Mouse (Mus musculus): ENCODE results near the gene Nutf2. TPM values are rescaled to one million over a fixed set of nuclear protein-coding genes. Genes with fewer than 3 reads are reported as not detected.

The Nutf2 gene
- polyA plus RNA-seq, 1 experiment from 2014 or later = 205 TPM

DNA sequence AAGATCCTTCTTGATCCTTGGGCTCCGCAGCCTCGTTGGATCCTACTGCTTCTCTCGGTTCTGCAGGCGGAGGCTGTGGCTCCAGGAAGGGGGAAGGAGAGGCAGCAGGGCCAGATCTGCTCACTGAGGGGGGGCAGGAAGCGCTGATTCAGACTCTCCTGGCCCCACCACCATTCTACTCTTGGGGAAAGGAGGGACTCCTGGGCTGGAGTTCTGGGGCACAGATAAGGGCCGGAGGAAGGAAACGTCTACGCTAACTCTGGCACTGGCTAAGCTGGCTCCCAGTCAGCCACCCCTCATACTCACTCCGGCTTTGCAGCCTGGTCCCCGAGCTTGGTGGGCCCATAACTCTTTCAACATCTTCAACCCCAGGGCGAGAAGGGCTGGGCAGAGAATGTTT, 13.7 kb upstream of the Nutf2 start:
- WGBS = 77% methylated on average over 11 of the region's 11 CpGs
- peak overlapping the region; percentile 39 to 56; a peak in 3 of 4 replicates for H3K27ac ChIP-seq (replicated peaks in 1 of 2; ENCODE audit: control insufficient read depth in 1 of 2, insufficient read depth in 1 of 2, low read depth in 2 of 2, low read length in 2 of 2)
- H3K9me3 ChIP-seq (ENCODE audit: control insufficient read depth, low read length) = no peaks in the 10 kb centered on the region
- peak; percentile 60 for ATAC-seq (ENCODE audit: insufficient number of reproducible peaks, insufficient read depth, low FRiP score, low read depth)
- H3K4me3 ChIP-seq (ENCODE audit: control insufficient read depth in 1 of 2, insufficient read depth in 1 of 2, low read depth in 1 of 2, low read length in 2 of 2) = no peak overlapping the region
- peaks cover 6 to 10% of the 10 kb centered on the region in 2 experiments; a peak in 3 of 4 replicates for H3K4me1 ChIP-seq (ENCODE audit: control insufficient read depth in 2 of 2, insufficient read depth in 2 of 2, low read length in 2 of 2)
- no peaks in the 10 kb centered on the region for H3K27me3 ChIP-seq (ENCODE audit: control insufficient read depth, insufficient read depth, low read length)
- no peak overlapping the region for H3K9ac ChIP-seq (ENCODE audit: low read length)
- H3K4me2 ChIP-seq (ENCODE audit: low read length) = 0 out of 2 replicates have a peak overlapping the region, but pooled peaks have one; percentile 24
- peaks cover 67% of the 10 kb centered on the region for H3K36me3 ChIP-seq (ENCODE audit: control insufficient read depth, insufficient read depth, low read length)

DNA sequence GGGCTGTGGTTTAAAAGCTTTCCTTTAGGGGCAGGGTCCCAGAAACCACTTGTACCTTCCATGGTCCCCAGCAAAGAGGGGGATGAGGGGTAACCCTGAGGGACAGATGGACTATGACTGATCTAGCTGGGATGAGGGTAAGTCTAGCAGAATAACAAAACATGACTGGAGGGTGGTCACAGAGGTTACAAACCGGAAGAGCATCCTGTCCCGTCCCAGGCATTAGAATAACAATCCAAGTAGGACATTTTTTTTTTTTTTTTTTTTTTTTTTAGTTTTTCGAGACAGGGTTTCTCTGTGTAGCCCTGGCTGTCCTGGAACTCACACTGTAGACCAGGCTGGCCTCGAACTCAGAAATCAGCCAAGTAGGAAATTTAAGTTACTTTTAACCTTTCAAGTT, 10.4 kb upstream of the Nutf2 start:
- 78% methylated on average over 4 of the region's 4 CpGs for WGBS
- Histone ChIP-seq H3K27ac (replicated peaks in 1 of 2; ENCODE audit: control insufficient read depth in 1 of 2, insufficient read depth in 1 of 2, low read depth in 2 of 2, low read length in 2 of 2) (no peak overlapping the region), H3K27me3 (ENCODE audit: control insufficient read depth, insufficient read depth, low read length) (no peaks in the 10 kb centered on the region), H3K4me2 (ENCODE audit: low read length) (peak overlapping the region; percentile 51; the same call in 1 of the 2 replicates), H3K4me1 (ENCODE audit: control insufficient read depth in 2 of 2, insufficient read depth in 2 of 2, low read length in 2 of 2) (peaks cover 7 to 12% of the 10 kb centered on the region in 2 experiments; a peak in 3 of 4 replicates), H3K36me3 (ENCODE audit: control insufficient read depth, insufficient read depth, low read length) (peaks cover 48% of the 10 kb centered on the region), H3K9ac (ENCODE audit: low read length) (peak overlapping the region; percentile 50; the same call in 1 of the 2 replicates), H3K4me3 (ENCODE audit: control insufficient read depth in 1 of 2, insufficient read depth in 1 of 2, low read depth in 1 of 2, low read length in 2 of 2) (0 out of 4 replicates have a peak overlapping the region, but pooled peaks of 1 of the 2 experiments have one; percentile 11), H3K9me3 (ENCODE audit: control insufficient read depth, low read length) (no peaks in the 10 kb centered on the region)
- ATAC-seq (ENCODE audit: insufficient number of reproducible peaks, insufficient read depth, low FRiP score, low read depth) = no peak

DNA sequence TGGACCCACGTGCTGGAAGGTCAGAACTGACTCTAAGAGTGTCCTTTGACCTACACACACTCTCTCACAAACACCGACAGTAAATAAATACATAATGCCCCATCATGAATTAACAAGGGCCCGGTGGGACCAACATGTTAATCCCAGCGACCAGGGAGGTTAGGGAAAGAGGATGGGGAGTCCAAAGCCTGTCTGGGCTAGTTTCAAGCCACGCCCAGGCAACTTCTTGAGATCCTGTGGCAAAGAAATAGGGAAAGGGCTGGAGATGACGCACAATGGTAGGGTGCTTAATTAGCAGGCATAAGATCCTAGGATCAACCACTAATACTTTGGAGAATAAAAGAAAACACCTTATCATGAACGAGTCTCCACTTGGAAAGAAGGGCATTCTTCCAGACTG, 9.8 kb upstream of the Nutf2 start:
- Histone ChIP-seq H3K27ac (replicated peaks in 1 of 2; ENCODE audit: control insufficient read depth in 1 of 2, insufficient read depth in 1 of 2, low read depth in 2 of 2, low read length in 2 of 2) (no peak overlapping the region), H3K27me3 (ENCODE audit: control insufficient read depth, insufficient read depth, low read length) (no peaks in the 10 kb centered on the region), H3K4me2 (ENCODE audit: low read length) (peak overlapping the region; percentile 51), H3K4me3 (ENCODE audit: control insufficient read depth in 1 of 2, insufficient read depth in 1 of 2, low read depth in 1 of 2, low read length in 2 of 2) (peak overlapping the region in 1 of 2 experiments; percentile 11; a peak in 1 of 4 replicates), H3K9me3 (ENCODE audit: control insufficient read depth, low read length) (no peaks in the 10 kb centered on the region), H3K4me1 (ENCODE audit: control insufficient read depth in 2 of 2, insufficient read depth in 2 of 2, low read length in 2 of 2) (peaks cover 7 to 12% of the 10 kb centered on the region in 2 experiments; a peak in 3 of 4 replicates), H3K9ac (ENCODE audit: low read length) (peak overlapping the region; percentile 50; the same call in 1 of the 2 replicates), H3K36me3 (ENCODE audit: control insufficient read depth, insufficient read depth, low read length) (peaks cover 42% of the 10 kb centered on the region)
- ATAC-seq (ENCODE audit: insufficient number of reproducible peaks, insufficient read depth, low FRiP score, low read depth) = no peak
- WGBS = 77% methylated on average over 7 of the region's 7 CpGs

DNA sequence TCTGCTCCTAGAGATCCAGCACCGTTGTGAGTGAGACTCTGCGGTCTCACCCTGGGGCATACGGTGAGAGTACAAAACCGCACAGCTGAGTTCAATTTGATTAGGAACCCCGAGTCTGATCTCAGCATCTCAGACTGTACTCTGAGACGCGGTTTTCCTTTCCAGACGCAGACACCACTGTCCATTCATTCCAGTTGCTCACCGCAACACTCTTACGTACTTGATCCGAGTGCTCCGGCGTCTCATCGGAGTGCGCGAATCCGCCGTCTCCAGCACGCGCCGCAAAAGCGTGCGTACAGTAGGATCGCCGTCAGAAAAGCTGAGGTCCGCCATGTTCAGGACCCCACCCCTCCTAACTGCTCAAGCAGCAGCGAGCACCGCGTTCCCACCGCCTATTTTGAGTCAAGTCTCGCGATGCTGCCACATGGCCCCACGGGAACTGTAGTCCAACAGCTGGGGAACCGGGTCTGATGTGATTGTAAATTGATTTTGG, 8.7 kb upstream of the Nutf2 start:
- Histone ChIP-seq H3K4me1 (ENCODE audit: control insufficient read depth in 2 of 2, insufficient read depth in 2 of 2, low read length in 2 of 2) (peaks cover 13 to 19% of the 10 kb centered on the region in 2 experiments), H3K36me3 (ENCODE audit: control insufficient read depth, insufficient read depth, low read length) (peaks cover 31% of the 10 kb centered on the region), H3K27ac (replicated peaks in 1 of 2; ENCODE audit: control insufficient read depth in 1 of 2, insufficient read depth in 1 of 2, low read depth in 2 of 2, low read length in 2 of 2) (peak overlapping the region; percentile 67 to 84), H3K9me3 (ENCODE audit: control insufficient read depth, low read length) (no peaks in the 10 kb centered on the region), H3K9ac (ENCODE audit: low read length) (peak overlapping the region; percentile 84), H3K4me2 (ENCODE audit: low read length) (peak overlapping the region; percentile 64), H3K4me3 (ENCODE audit: control insufficient read depth in 1 of 2, insufficient read depth in 1 of 2, low read depth in 1 of 2, low read length in 2 of 2) (peak overlapping the region; percentile 68 to 83), H3K27me3 (ENCODE audit: control insufficient read depth, insufficient read depth, low read length) (no peaks in the 10 kb centered on the region)
- ATAC-seq (ENCODE audit: insufficient number of reproducible peaks, insufficient read depth, low FRiP score, low read depth) = peak; percentile 57; the same call in 1 of the 2 replicates
- WGBS = under 1% methylated on average over 34 of the region's 34 CpGs

DNA sequence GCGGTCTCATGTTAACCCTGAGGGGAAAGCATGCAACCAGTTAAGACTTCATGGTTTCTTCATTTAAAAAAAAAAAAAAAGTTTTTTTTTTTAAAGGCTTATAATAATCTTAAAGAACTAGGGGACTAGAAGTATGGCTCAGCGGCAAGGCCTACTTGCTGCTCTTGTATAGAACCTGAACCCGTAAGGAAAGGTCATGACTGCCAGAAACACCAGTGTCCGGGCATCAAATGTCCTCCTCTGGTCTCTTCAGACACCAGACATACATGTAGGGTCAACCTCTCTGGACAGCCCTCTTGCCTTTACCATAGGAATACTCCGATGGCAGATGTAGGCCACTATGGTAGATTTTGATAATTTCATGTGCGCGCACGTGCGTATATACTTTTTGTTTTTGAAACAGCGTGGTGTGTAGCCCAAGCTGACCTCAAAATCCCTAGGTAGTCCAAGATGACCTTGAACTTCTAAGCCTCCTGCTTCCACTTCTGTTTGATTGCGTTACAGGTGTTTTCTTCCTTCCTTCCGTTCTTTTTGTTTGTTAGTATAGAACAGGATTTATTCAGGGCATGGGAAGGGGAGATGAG, 8.1 kb upstream of the Nutf2 start:
- H3K9me3 ChIP-seq (ENCODE audit: control insufficient read depth, low read length) = no peaks in the 10 kb centered on the region
- H3K27me3 ChIP-seq (ENCODE audit: control insufficient read depth, insufficient read depth, low read length) = no peaks in the 10 kb centered on the region
- 80% methylated on average over 12 of the region's 12 CpGs for WGBS
- H3K36me3 ChIP-seq (ENCODE audit: control insufficient read depth, insufficient read depth, low read length) = peaks cover 25% of the 10 kb centered on the region
- H3K4me1 ChIP-seq (ENCODE audit: control insufficient read depth in 2 of 2, insufficient read depth in 2 of 2, low read length in 2 of 2) = peaks cover 15 to 24% of the 10 kb centered on the region in 2 experiments
- no peak for ATAC-seq (ENCODE audit: insufficient number of reproducible peaks, insufficient read depth, low FRiP score, low read depth)
- peak overlapping the region in 1 of 2 experiments; percentile 68; a peak in 1 of 4 replicates for H3K4me3 ChIP-seq (ENCODE audit: control insufficient read depth in 1 of 2, insufficient read depth in 1 of 2, low read depth in 1 of 2, low read length in 2 of 2)
- no peak overlapping the region for H3K9ac ChIP-seq (ENCODE audit: low read length)
- H3K4me2 ChIP-seq (ENCODE audit: low read length) = no peak overlapping the region
- H3K27ac ChIP-seq (replicated peaks in 1 of 2; ENCODE audit: control insufficient read depth in 1 of 2, insufficient read depth in 1 of 2, low read depth in 2 of 2, low read length in 2 of 2) = no peak overlapping the region; a peak in 1 of 4 replicates

DNA sequence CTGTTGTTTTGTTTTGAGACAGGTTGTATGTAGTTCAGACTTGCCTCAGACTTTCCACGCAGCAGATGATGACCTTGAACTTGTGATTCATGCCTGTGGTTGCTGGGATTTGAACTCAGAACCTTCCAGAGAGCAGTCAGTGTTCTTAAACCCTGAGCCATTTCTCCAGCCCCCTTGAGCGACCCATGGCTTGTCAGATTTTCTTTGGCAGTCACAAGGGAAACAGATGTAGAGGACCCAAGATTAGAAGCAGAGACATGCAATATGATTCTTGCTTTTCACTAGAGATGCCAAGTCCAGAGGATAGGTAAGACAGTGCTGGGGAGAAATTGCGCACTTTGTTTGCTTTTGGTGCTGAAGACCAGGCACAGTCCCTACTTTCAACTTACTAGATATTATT, 7.2 kb upstream of the Nutf2 start, which contains the start of gene Cenpt:
Cenpt (minus strand) TSS at position 101 of the 400 bp plus-strand sequence.
- no peak within 1 kb of the TSS for H3K9ac ChIP-seq (ENCODE audit: low read length)
- peaks cover 15 to 27% of the 10 kb centered on the region in 2 experiments for H3K4me1 ChIP-seq (ENCODE audit: control insufficient read depth in 2 of 2, insufficient read depth in 2 of 2, low read length in 2 of 2)
- H3K4me2 ChIP-seq (ENCODE audit: low read length) = no peak within 1 kb of the TSS
- ATAC-seq (ENCODE audit: insufficient number of reproducible peaks, insufficient read depth, low FRiP score, low read depth) = no peak
- no peaks in the 10 kb centered on the region for H3K9me3 ChIP-seq (ENCODE audit: control insufficient read depth, low read length)
- H3K27me3 ChIP-seq (ENCODE audit: control insufficient read depth, insufficient read depth, low read length) = no peaks in the 10 kb centered on the region
- 88% methylated on average over 3 of the region's 3 CpGs for WGBS
- peaks cover 25% of the 10 kb centered on the region for H3K36me3 ChIP-seq (ENCODE audit: control insufficient read depth, insufficient read depth, low read length)
- H3K27ac ChIP-seq (replicated peaks in 1 of 2; ENCODE audit: control insufficient read depth in 1 of 2, insufficient read depth in 1 of 2, low read depth in 2 of 2, low read length in 2 of 2) = no peak within 1 kb of the TSS; a peak in 1 of 4 replicates
- H3K4me3 ChIP-seq (ENCODE audit: control insufficient read depth in 1 of 2, insufficient read depth in 1 of 2, low read depth in 1 of 2, low read length in 2 of 2) = no peak within 1 kb of the TSS

DNA sequence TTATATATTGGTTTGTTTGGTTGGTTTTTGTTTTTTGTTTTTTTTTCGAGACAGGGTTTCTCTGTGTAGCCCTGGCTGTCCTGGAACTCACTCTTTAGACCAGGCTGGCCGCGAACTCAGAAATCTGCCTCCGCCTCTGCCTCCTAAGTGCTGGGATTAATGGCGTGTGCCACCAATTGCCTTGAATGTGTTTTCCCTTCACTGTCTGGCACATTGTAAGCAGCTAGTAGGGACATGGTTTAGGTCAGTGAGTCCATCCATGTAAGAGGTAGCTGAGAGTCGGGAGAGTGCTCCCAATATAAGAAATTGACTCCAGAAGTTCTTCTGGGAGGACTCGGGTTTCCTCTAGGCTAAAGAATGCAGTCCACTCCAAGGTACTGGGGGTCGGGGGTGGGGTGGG, 6.1 kb upstream of the Nutf2 start:
- Histone ChIP-seq H3K4me2 (ENCODE audit: low read length) (peak overlapping the region; percentile 80), H3K36me3 (ENCODE audit: control insufficient read depth, insufficient read depth, low read length) (peaks cover 20% of the 10 kb centered on the region), H3K4me1 (ENCODE audit: control insufficient read depth in 2 of 2, insufficient read depth in 2 of 2, low read length in 2 of 2) (peaks cover 15 to 28% of the 10 kb centered on the region in 2 experiments), H3K27ac (replicated peaks in 1 of 2; ENCODE audit: control insufficient read depth in 1 of 2, insufficient read depth in 1 of 2, low read depth in 2 of 2, low read length in 2 of 2) (peak overlapping the region in 1 of 2 experiments; percentile 83; a peak in 1 of 4 replicates), H3K27me3 (ENCODE audit: control insufficient read depth, insufficient read depth, low read length) (no peaks in the 10 kb centered on the region), H3K9me3 (ENCODE audit: control insufficient read depth, low read length) (no peaks in the 10 kb centered on the region), H3K9ac (ENCODE audit: low read length) (peak overlapping the region; percentile 87), H3K4me3 (ENCODE audit: control insufficient read depth in 1 of 2, insufficient read depth in 1 of 2, low read depth in 1 of 2, low read length in 2 of 2) (peak overlapping the region in 1 of 2 experiments; percentile 84; a peak in 2 of 4 replicates)
- ATAC-seq (ENCODE audit: insufficient number of reproducible peaks, insufficient read depth, low FRiP score, low read depth) = no peak; the same call in none of the 2 replicates
- WGBS = 20% methylated on average over 8 of the region's 8 CpGs

Measured in heart, embryonic 14.5 days (tissue).